Mouse (Mus musculus) lung, embryonic 14.5 days (tissue): Measurements from ENCODE around the gene Itpr2. TPM values are rescaled to one million over a fixed set of nuclear protein-coding genes. Genes with fewer than 3 reads are reported as not detected.

Source experiments
- ATAC-seq: fragments of 200-750 bp; cut with Nextera tagmentation; 2 replicates; pipeline ENCODE4 v1.8.0; 2017; ENCODE audit warnings: mild to moderate bottlenecking, moderate TSS enrichment, moderate library complexity; ENCODE audit not compliant: insufficient read depth
- DNase-seq: peaks from one replicate; pipeline ENCODE4 v3.0.0-alpha.2; 2015
- H3K27ac ChIP-seq: fragments of 300-500 bp; sonication (generic); 2 replicates; pipeline ENCODE4 v1.5.1; 2014; ENCODE audit warnings: low read depth, mild to moderate bottlenecking, moderate library complexity
- H3K27me3 ChIP-seq: fragments of 300-500 bp; sonication (generic); 2 replicates; pipeline ENCODE4 v1.6.1; 2014; ENCODE audit warnings: low read length, control low read depth; ENCODE audit not compliant: insufficient read depth
- H3K36me3 ChIP-seq: fragments of 300-500 bp; sonication (generic); 2 replicates; pipeline ENCODE4 v1.6.1; 2014; ENCODE audit warnings: control low read depth; ENCODE audit not compliant: insufficient read depth
- H3K4me1 ChIP-seq: fragments of 300-500 bp; sonication (generic); 2 replicates; pipeline ENCODE4 v1.6.1; 2014; ENCODE audit warnings: antibody characterized with exemption, control low read depth; ENCODE audit not compliant: insufficient read depth
- H3K4me2 ChIP-seq: fragments of 300-500 bp; sonication (generic); 2 replicates; pipeline ENCODE4 v1.6.1; 2014; ENCODE audit warnings: mild to moderate bottlenecking
- H3K4me3 ChIP-seq: fragments of 300-500 bp; sonication (generic); 2 replicates; pipeline ENCODE4 v1.5.1; 2014; ENCODE audit warnings: low read depth, low read length
- H3K9ac ChIP-seq: fragments of 300-500 bp; sonication (generic); 2 replicates; pipeline ENCODE4 v1.6.1; 2014
- H3K9me3 ChIP-seq: fragments of 300-500 bp; sonication (generic); 2 replicates; pipeline ENCODE4 v1.6.1; 2016; ENCODE audit warnings: low read depth, low read length, control low read depth
- CTCF ChIP-seq: IDR thresholded peaks from 2 replicates; pipeline ENCODE4 v1.5.1; 2016; ENCODE audit warnings: antibody characterized with exemption, low read depth
- WGBS: fragments of 180-500 bp; shearing (Covaris S2); extraction: QIAGEN DNeasy Blood & Tissue Kit; methylation state at CpG from one replicate; pipeline ENCODE4 v1.1.7; 2014; 5-methylcytosine and 5-hydroxymethylcytosine counted together
- polyA plus RNA-seq: library from polyadenylated mRNA; unstranded; fragments of >200 nt; fragmentation: Nextera tagmentation; extraction: Ambion mirVana; gene quantifications from 2 replicates; pipeline ENCODE4 v1.2.1, GENCODE M21; 2014

Itpr2 gene
- 12.8 and 13.1 TPM in 2 replicates for polyA plus RNA-seq

DNA sequence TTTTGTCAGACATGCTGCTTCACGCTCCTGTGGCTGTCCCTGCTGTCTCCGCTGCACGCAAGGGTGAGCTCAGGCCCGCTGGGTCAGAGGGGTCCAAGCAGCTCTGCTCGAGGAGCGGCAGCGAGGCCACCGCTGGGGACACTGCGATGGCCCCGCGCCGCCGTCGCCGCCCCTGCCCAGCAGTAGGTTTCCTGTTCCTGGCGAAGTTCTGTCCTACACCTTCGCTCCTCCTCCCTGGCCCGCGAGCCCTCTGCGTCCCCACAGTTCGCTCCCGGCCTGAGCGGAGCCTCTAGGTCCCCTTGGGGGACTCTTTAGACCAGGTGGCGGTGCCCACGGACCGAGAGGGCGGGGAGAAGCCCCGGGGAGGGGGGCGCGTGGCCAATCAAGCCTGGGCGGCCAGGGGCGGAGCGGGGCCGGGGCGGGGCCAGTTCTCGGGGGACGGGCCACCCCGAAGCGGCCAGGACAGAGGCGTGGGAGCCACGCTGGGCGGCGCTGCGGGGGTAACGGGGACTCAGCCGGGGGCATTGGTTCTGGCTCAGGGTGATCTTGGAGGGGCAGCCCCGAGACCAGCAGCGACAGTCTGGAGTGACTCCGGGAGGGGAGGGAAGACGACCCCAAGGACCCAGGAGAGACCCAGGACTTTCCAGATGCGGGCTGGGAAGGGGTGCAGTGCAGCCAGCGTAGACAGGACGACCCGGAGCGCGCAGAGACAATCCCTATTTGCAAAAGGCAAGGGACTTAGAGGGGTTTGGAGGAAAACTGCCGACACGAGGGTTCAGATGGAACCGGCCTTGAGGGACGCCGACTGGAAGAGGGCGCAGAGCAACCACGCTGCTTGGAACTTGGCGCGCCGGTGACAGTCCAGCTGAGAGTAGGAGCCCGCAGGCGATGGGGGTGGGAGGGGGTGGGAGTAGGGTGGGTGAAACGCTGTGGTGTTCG is at the start of gene Itpr2:
Itpr2 (minus strand) TSS at position 358 of the 939 bp plus-strand sequence.
- Histone ChIP-seq H3K27me3 (no peaks in the 10 kb centered on the region), H3K9ac (peak within 1 kb of the TSS; percentile 66), H3K4me1 (peaks cover 4% of the 10 kb centered on the region; the same call in 1 of the 2 replicates), H3K9me3 (no peaks in the 10 kb centered on the region), H3K36me3 (no peaks in the 10 kb centered on the region), H3K27ac (peak within 1 kb of the TSS; percentile 51), H3K4me2 (peak within 1 kb of the TSS; percentile 96), H3K4me3 (peak within 1 kb of the TSS; percentile 70)
- peak; percentile 88 for DNase-seq
- WGBS: under 1% methylated on average over 69 of the region's 70 CpGs
- peak; percentile 97 for ATAC-seq
- TF ChIP-seq CTCF: 0 out of 2 replicates have a peak, but pooled peaks have one; percentile 26

DNA sequence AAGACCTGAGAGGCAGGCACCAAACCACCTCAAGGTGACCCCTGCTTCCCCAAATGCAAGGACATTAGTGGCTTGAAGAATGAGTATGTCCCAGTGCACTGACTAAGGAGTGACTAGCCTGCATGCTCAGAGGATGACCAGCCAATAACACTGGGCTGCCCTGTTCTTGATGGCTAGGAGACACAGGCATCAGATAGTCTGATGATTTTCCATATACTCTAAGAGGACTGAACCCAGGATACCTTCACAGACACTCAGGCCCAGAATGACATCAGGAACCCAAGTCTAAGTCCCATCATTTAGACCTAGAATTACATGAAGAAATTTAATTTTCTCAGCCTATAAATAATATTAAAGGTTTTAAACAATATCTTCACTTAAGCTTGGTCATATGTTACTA is 49.3 kb upstream of the Itpr2 start:
- Histone ChIP-seq H3K27me3 (no peaks in the 10 kb centered on the region), H3K4me3 (no peak overlapping the region), H3K4me1 (no peaks in the 10 kb centered on the region), H3K9me3 (no peaks in the 10 kb centered on the region), H3K4me2 (no peak overlapping the region), H3K27ac (no peak overlapping the region), H3K36me3 (peaks cover 82% of the 10 kb centered on the region), H3K9ac (no peak overlapping the region)
- ATAC-seq (no peak), DNase-seq (no peak)
- TF ChIP-seq CTCF: no peak

DNA sequence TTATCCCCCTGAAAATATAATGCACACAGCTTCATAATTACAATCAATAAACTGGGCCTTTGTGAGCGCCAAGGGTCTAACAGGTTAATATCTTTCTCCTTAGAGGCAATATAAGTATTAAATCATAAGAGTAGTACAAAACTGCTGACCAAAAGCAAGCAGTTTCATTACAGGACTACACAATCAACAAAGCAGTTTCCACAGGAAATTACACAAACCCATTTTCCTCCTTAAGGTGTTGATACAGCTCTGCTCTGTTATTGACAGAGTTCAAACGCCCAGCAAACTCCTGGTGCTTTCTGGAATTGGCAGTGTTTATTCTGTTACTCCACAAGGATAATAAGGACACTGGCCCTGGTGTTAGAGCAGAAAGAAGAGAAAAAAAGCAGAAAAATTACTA is 48.4 kb upstream of the Itpr2 start:
- H3K36me3 ChIP-seq: peaks cover 73% of the 10 kb centered on the region

DNA sequence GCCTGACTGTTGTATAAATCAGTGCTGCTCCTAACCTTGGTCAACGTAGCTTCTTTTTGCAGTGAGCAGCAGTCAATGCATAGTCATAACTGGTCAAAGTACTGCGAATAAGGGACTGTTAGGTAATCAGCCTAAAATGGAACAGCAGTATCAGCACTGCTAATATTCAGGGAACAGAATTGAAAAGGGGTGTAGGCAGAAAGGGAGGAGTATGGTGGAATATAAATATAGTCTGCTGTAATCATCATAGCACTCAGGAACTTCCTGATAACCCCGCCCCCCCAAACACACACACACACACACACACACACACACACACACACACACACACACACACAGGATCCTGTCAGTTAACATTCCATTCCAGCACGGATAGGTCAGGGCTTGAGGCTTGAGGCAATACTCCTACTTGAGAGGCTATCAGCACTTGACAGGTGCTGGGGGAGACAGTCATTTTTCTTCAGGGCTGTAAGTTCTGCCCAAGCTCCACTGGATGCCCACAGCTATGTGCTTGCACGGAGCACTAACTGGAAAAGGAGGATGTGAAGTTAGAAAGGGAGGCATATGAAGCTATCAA is 43.4 kb upstream of the Itpr2 start:
- H3K4me3 ChIP-seq: no peak overlapping the region
- ATAC-seq (0 out of 2 replicates have a peak, but pooled peaks have one; percentile 17), DNase-seq (no peak)
- no peaks in the 10 kb centered on the region for H3K4me1 ChIP-seq
- H3K9me3 ChIP-seq: no peaks in the 10 kb centered on the region
- WGBS: 62% methylated on average over 5 of the region's 5 CpGs
- no peak overlapping the region for H3K9ac ChIP-seq
- H3K36me3 ChIP-seq: peaks cover 29% of the 10 kb centered on the region
- no peak overlapping the region for H3K27ac ChIP-seq
- no peak for TF ChIP-seq CTCF
- H3K4me2 ChIP-seq: no peak overlapping the region
- H3K27me3 ChIP-seq: no peaks in the 10 kb centered on the region

More for the DNA sequence above, 48.4 kb upstream of the Itpr2 start:
- DNase-seq: no peak
- H3K4me3 ChIP-seq: no peak overlapping the region
- no peak for ATAC-seq
- H3K27ac ChIP-seq: no peak overlapping the region
- H3K4me1 ChIP-seq: no peaks in the 10 kb centered on the region
- no peaks in the 10 kb centered on the region for H3K9me3 ChIP-seq
- 73% methylated on average over 2 of the region's 2 CpGs for WGBS
- H3K27me3 ChIP-seq: no peaks in the 10 kb centered on the region
- H3K9ac ChIP-seq: no peak overlapping the region
- H3K4me2 ChIP-seq: no peak overlapping the region
- TF ChIP-seq CTCF: no peak

DNA sequence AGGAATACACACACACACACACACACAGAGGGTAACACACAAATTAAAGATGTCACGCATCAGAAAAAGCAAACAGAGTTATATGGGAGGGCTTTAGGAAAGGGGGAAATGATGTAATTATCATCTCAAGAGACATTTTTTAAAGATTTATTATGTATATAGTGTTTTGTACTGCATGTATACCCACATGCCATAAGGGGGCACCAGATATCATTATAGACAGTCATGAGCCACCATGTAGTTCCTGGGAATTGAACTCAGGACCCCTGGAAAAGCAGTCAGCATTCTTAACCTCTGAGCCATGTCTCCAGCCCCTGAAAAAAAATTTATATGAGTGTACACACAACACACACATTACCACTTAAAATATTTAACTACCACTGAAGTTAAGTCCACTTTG is 42.6 kb upstream of the Itpr2 start:
- Histone ChIP-seq H3K27ac (no peak overlapping the region), H3K27me3 (no peaks in the 10 kb centered on the region), H3K9ac (no peak overlapping the region), H3K4me2 (no peak overlapping the region), H3K36me3 (peaks cover 23% of the 10 kb centered on the region), H3K9me3 (no peaks in the 10 kb centered on the region), H3K4me3 (no peak overlapping the region), H3K4me1 (no peaks in the 10 kb centered on the region)
- ATAC-seq (no peak), DNase-seq (no peak)
- 79% methylated on average over 1 of the region's 1 CpGs for WGBS
- TF ChIP-seq CTCF: no peak

DNA sequence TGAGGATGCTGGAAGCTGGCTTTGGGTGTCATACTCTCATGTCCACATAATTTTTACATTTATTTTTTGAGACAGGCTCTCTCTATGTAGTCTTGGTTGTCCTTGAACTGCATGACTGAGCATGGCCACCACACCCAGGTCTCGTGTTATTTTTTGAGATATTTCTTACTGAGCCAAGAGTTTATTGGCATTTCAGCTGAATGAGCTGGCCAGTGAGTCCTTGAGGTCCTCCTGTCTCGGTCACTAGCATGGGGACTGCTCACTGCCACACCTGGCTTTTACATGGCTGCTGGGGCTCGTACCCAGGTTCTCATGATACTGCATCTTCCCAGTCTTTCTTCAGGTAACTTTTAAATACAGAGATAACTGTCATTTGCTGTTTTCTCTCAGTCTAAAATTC is 38.4 kb upstream of the Itpr2 start:
- Histone ChIP-seq H3K4me2 (no peak overlapping the region), H3K4me3 (no peak overlapping the region), H3K9ac (no peak overlapping the region), H3K36me3 (no peaks in the 10 kb centered on the region), H3K27ac (no peak overlapping the region), H3K27me3 (no peaks in the 10 kb centered on the region), H3K4me1 (no peaks in the 10 kb centered on the region), H3K9me3 (no peaks in the 10 kb centered on the region)
- ATAC-seq (no peak), DNase-seq (no peak)
- WGBS: 84% methylated on average over 3 of the region's 3 CpGs
- TF ChIP-seq CTCF: no peak

DNA sequence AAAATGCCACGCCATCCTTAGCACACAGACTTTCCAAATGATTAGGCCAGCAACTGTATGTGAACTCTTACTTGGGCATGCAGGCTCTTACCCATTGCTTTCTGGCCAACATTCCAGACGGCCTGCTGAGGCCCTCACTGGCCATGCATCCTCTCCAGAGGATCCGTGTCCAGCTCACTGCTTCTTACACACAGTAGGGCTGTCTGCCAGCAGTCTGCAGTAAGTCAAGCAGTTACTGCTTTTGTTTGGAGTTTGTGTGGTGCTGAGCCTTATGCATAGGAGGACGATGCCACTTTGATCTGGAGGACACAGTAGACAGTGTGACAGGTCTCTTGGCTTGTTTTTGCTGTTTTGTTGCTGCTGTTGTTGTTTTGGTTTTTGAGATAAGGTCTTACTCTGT is 36.6 kb upstream of the Itpr2 start:
- Histone ChIP-seq H3K27ac (no peak overlapping the region), H3K36me3 (no peaks in the 10 kb centered on the region), H3K4me2 (no peak overlapping the region), H3K4me3 (no peak overlapping the region), H3K4me1 (no peaks in the 10 kb centered on the region), H3K9ac (no peak overlapping the region), H3K9me3 (no peaks in the 10 kb centered on the region), H3K27me3 (no peaks in the 10 kb centered on the region)
- ATAC-seq: peak; percentile 15; the same call in 1 of the 2 replicates
- WGBS: 41% methylated on average over 4 of the region's 4 CpGs
- peak; percentile 39 for DNase-seq
- no peak for TF ChIP-seq CTCF
